Mouse (Mus musculus): ENCODE results near the gene Ica1. TPM values are rescaled to one million over a fixed set of nuclear protein-coding genes. Genes with fewer than 3 reads are reported as not detected.

Ica1 gene
- polyA plus RNA-seq, 1 experiment from 2014 or later, result 31.8 TPM

DNA sequence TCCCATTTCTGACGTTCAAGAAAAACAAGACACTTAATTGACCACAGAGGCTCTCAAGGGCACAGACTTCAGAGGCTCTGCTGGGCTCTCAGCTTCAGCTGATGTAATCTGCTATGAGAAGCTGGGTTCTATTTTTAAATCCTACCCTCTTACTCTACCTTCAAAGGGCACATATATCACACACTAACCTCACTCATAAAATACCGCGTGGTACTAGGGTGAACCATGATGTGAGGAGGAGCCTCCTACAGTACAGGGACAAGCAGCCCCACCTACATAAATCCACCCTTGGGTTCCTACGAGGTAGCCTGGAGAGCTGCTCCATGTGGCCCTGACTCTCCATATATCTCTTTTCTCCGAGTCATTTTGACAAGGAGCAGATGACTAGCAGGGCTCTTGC is 45.8 kb downstream of the Ica1 start:
- peaks cover 3% of the 10 kb centered on the region; the same call in 1 of the 2 replicates for H3K36me3 ChIP-seq (ENCODE audit: insufficient read depth, low read length)
- peak; percentile 55 for ATAC-seq (ENCODE audit: low FRiP score, low TSS enrichment)
- no peaks in the 10 kb centered on the region for H3K9me3 ChIP-seq (ENCODE audit: low read length)
- H3K27me3 ChIP-seq (ENCODE audit: insufficient read depth, low read length), result no peaks in the 10 kb centered on the region
- no peak overlapping the region for H3K4me2 ChIP-seq (replicated peaks; ENCODE audit: low read depth, low read length)
- H3K4me3 ChIP-seq (ENCODE audit: low read length), result no peak overlapping the region
- H3K4me1 ChIP-seq (ENCODE audit: insufficient read depth, low read length), result peaks cover 15% of the 10 kb centered on the region
- no peak overlapping the region for H3K9ac ChIP-seq (replicated peaks; ENCODE audit: low read length)
- 0 out of 2 replicates have a peak overlapping the region, but pooled peaks have one; percentile 29 for H3K27ac ChIP-seq (ENCODE audit: low read length)
- 18% methylated on average over 5 of the region's 5 CpGs for WGBS

DNA sequence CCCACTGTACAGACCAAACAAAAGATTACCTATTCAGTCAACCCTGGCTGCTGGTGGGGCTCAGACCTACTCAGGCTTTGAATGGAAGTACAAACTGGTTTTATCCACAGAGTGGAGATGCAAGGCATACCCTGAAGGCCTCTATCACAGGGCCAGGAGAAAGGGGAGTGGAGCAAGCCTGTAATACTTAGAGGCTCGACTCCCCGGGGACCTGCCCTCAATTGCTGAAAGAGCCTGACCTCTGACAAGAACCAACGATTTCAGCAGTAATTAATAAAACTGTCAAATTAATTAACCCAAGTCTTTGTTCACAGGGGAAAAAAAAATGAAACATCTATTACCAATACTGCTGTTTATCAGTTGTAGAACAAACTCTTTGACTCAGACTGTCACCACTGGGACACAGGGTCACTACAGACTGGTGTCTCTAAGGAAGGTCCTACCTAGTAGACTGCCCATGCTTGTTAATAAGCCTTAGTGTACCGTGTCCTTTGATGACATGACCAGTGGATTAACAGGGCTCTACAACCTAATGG is 46.6 kb downstream of the Ica1 start:
- no peak for ATAC-seq (ENCODE audit: low FRiP score, low TSS enrichment)
- peaks cover 15% of the 10 kb centered on the region for H3K4me1 ChIP-seq (ENCODE audit: insufficient read depth, low read length)
- no peaks in the 10 kb centered on the region for H3K9me3 ChIP-seq (ENCODE audit: low read length)
- H3K27ac ChIP-seq (ENCODE audit: low read length), result no peak overlapping the region
- 15% methylated on average over 4 of the region's 4 CpGs for WGBS
- H3K9ac ChIP-seq (replicated peaks; ENCODE audit: low read length), result no peak overlapping the region
- peaks cover 3% of the 10 kb centered on the region; the same call in 1 of the 2 replicates for H3K36me3 ChIP-seq (ENCODE audit: insufficient read depth, low read length)
- H3K4me2 ChIP-seq (replicated peaks; ENCODE audit: low read depth, low read length), result no peak overlapping the region
- no peak overlapping the region for H3K4me3 ChIP-seq (ENCODE audit: low read length)
- H3K27me3 ChIP-seq (ENCODE audit: insufficient read depth, low read length), result no peaks in the 10 kb centered on the region

DNA sequence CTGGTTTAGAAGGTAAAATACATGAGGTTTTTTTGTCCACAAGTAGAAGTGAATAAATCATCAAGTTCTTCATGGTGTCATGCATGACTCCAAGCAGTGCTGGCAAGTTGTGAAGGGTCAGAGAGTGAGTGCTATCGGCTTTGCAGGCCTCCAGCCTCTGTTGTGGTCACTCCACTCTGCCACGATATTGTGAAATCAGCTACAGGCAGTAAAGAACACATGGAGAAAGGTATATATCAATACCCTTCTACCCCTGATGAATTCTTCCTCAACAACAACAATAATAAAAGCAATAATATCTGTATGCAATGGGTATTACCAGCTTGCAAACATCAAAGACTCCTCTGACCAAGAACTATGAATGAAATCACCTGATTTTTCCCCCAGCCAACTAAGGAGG is 47.9 kb downstream of the Ica1 start:
- Histone ChIP-seq H3K4me1 (ENCODE audit: insufficient read depth, low read length) (peaks cover 11% of the 10 kb centered on the region), H3K36me3 (ENCODE audit: insufficient read depth, low read length) (peaks cover 3% of the 10 kb centered on the region; the same call in 1 of the 2 replicates), H3K4me2 (replicated peaks; ENCODE audit: low read depth, low read length) (no peak overlapping the region), H3K9me3 (ENCODE audit: low read length) (no peaks in the 10 kb centered on the region), H3K27ac (ENCODE audit: low read length) (no peak overlapping the region), H3K4me3 (ENCODE audit: low read length) (no peak overlapping the region), H3K9ac (replicated peaks; ENCODE audit: low read length) (no peak overlapping the region), H3K27me3 (ENCODE audit: insufficient read depth, low read length) (no peaks in the 10 kb centered on the region)
- ATAC-seq (ENCODE audit: low FRiP score, low TSS enrichment), result no peak
- WGBS, result 82% methylated on average over 2 of the region's 2 CpGs

DNA sequence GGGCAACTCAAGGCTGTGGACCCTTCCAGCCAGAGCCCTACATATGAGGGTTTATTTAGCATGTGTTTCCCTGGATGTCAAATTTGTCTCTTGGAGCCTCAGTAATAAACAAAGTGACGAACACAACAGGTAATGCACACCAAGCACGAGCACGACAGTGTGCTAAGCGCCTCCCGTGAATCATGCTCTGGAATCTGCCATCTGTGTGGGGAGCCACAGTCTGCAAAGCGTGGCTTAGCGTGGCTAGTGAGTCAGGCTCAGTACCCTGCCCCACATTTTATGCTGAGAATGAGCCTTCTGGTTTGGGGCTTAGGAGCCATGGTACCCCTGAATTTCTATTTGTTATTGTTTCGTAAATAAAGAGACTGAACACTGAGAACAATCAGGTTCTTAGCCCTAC is 50.5 kb downstream of the Ica1 start:
- ATAC-seq (ENCODE audit: low FRiP score, low TSS enrichment), result no peak
- Histone ChIP-seq H3K36me3 (ENCODE audit: insufficient read depth, low read length) (peaks cover 3% of the 10 kb centered on the region; the same call in 1 of the 2 replicates), H3K4me1 (ENCODE audit: insufficient read depth, low read length) (peaks cover 11% of the 10 kb centered on the region), H3K4me3 (ENCODE audit: low read length) (no peak overlapping the region), H3K27me3 (ENCODE audit: insufficient read depth, low read length) (no peaks in the 10 kb centered on the region), H3K27ac (ENCODE audit: low read length) (no peak overlapping the region), H3K9me3 (ENCODE audit: low read length) (no peaks in the 10 kb centered on the region), H3K9ac (replicated peaks; ENCODE audit: low read length) (no peak overlapping the region), H3K4me2 (replicated peaks; ENCODE audit: low read depth, low read length) (no peak overlapping the region)
- 84% methylated on average over 8 of the region's 8 CpGs for WGBS

DNA sequence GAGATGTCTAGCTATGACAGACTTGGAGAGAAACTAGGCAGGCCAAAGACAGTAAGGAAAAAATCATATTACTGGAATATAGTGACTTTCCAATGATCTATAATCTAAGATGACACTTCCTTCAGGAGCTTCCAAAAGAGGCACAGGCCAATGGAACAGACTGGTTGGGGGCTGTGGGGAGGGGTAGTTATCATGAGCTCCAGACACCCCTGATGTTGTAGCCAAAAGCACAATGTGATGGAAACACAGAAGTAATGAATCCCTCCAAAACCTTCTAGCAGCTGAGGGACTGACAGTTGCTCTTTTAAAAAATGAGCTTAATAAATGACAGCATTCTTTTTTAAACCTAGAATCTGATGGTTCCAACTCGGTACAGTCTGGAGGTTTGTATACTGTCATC is 52.7 kb downstream of the Ica1 start:
- no peaks in the 10 kb centered on the region for H3K9me3 ChIP-seq (ENCODE audit: low read length)
- H3K27ac ChIP-seq (ENCODE audit: low read length), result no peak overlapping the region
- no peak for ATAC-seq (ENCODE audit: low FRiP score, low TSS enrichment)
- H3K36me3 ChIP-seq (ENCODE audit: insufficient read depth, low read length), result peaks cover 3% of the 10 kb centered on the region; the same call in 1 of the 2 replicates
- H3K4me3 ChIP-seq (ENCODE audit: low read length), result no peak overlapping the region
- H3K9ac ChIP-seq (replicated peaks; ENCODE audit: low read length), result no peak overlapping the region
- no peak overlapping the region for H3K4me2 ChIP-seq (replicated peaks; ENCODE audit: low read depth, low read length)
- no peaks in the 10 kb centered on the region for H3K4me1 ChIP-seq (ENCODE audit: insufficient read depth, low read length)
- H3K27me3 ChIP-seq (ENCODE audit: insufficient read depth, low read length), result no peaks in the 10 kb centered on the region
- 46% methylated on average over 1 of the region's 1 CpGs for WGBS

DNA sequence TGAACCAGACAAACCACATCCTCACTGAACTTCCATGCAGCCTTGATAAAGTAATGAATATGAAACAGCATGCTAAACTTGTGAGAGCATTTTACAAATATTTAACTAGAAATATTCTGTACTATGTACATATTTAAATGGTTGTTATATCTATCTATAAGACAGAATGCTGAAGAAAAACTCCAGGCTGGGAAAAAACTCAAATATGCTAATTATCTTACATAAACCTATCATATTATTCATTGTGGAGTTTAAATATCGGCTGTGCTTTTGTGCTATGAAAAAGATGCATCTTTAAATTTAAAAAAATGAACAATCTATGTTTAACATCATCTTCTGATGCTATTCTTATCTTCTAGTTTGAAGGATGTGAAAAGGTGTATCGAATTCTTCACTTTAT is 58.6 kb downstream of the Ica1 start:
- H3K36me3 ChIP-seq (ENCODE audit: insufficient read depth, low read length), result no peaks in the 10 kb centered on the region
- 76% methylated on average over 2 of the region's 2 CpGs for WGBS

DNA sequence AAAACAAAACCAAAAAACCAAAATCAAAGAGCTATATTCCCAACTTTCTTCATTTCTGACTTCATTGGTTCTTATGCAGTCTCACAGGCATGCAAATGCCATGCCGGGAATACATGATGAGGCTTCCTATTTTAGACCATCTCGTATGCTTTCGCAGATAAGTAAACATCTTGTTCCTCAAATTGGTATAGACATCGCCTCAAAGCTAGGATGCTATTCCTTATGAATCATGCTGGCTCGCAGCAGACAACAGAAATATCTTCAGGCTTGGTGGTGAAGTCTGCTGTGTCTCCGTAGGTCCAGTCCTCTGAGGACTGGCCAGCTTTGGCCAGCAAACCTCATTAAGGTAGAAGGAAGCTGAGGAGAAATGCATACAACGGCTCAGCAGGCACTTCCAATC is 60.3 kb downstream of the Ica1 start:
- Histone ChIP-seq H3K36me3 (ENCODE audit: insufficient read depth, low read length) (no peaks in the 10 kb centered on the region), H3K4me2 (replicated peaks; ENCODE audit: low read depth, low read length) (no peak overlapping the region), H3K4me3 (ENCODE audit: low read length) (no peak overlapping the region), H3K4me1 (ENCODE audit: insufficient read depth, low read length) (no peaks in the 10 kb centered on the region), H3K27ac (ENCODE audit: low read length) (no peak overlapping the region), H3K9me3 (ENCODE audit: low read length) (no peaks in the 10 kb centered on the region), H3K27me3 (ENCODE audit: insufficient read depth, low read length) (no peaks in the 10 kb centered on the region), H3K9ac (replicated peaks; ENCODE audit: low read length) (no peak overlapping the region)
- WGBS, result 90% methylated on average over 7 of the region's 7 CpGs
- no peak for ATAC-seq (ENCODE audit: low FRiP score, low TSS enrichment)

More for the DNA sequence above, 58.6 kb downstream of the Ica1 start:
- no peaks in the 10 kb centered on the region for H3K27me3 ChIP-seq (ENCODE audit: insufficient read depth, low read length)
- no peak overlapping the region for H3K4me2 ChIP-seq (replicated peaks; ENCODE audit: low read depth, low read length)
- no peak overlapping the region for H3K4me3 ChIP-seq (ENCODE audit: low read length)
- no peak overlapping the region for H3K27ac ChIP-seq (ENCODE audit: low read length)
- no peak overlapping the region for H3K9ac ChIP-seq (replicated peaks; ENCODE audit: low read length)
- no peaks in the 10 kb centered on the region for H3K4me1 ChIP-seq (ENCODE audit: insufficient read depth, low read length)
- ATAC-seq (ENCODE audit: low FRiP score, low TSS enrichment), result no peak
- no peaks in the 10 kb centered on the region for H3K9me3 ChIP-seq (ENCODE audit: low read length)

DNA sequence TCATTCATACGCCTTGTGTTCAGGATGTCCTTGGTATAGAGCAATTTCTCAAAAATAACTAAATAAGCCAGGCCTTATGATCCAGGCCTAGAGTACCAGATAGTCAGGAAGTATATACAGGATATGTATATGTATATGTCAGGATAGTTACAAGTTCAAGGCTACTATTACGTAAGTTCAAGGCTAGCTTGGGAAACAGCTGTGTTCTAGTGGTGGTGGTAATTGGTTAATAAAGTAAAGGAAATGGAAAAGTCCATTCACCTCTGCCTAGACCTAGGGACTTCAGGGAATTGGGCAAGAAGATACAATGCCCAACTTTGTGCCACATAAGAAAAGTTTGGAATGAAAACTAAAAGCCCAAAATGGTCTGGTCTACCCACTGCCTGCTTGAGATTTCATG is 61.7 kb downstream of the Ica1 start:
- no peak overlapping the region for H3K4me3 ChIP-seq (ENCODE audit: low read length)
- H3K4me1 ChIP-seq (ENCODE audit: insufficient read depth, low read length), result no peaks in the 10 kb centered on the region
- 87% methylated on average over 2 of the region's 2 CpGs for WGBS
- H3K36me3 ChIP-seq (ENCODE audit: insufficient read depth, low read length), result no peaks in the 10 kb centered on the region
- ATAC-seq (ENCODE audit: low FRiP score, low TSS enrichment), result no peak
- no peaks in the 10 kb centered on the region for H3K27me3 ChIP-seq (ENCODE audit: insufficient read depth, low read length)
- no peak overlapping the region for H3K9ac ChIP-seq (replicated peaks; ENCODE audit: low read length)
- H3K9me3 ChIP-seq (ENCODE audit: low read length), result no peaks in the 10 kb centered on the region
- no peak overlapping the region for H3K4me2 ChIP-seq (replicated peaks; ENCODE audit: low read depth, low read length)
- no peak overlapping the region for H3K27ac ChIP-seq (ENCODE audit: low read length)

DNA sequence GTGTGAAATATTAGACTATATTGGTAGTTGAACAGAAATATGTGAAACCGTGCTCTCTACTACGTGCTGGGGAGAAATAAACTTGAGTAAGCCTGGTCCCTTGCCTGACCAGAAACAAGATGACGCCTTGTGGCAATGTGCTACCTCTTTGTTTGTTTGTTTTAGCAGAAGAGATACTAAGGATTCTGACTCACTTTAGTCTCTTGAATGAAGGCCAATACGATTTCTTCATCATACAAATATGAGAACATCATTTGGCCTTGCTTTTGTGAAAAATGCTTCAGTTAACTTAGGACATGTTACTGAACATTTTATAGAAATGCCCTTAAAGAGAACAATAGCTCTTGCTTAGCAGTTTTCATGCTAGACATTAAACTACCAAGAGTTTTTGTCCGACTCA is 67.0 kb downstream of the Ica1 start:
- no peak for ATAC-seq (ENCODE audit: low FRiP score, low TSS enrichment)
- H3K4me2 ChIP-seq (replicated peaks; ENCODE audit: low read depth, low read length), result no peak overlapping the region
- no peak overlapping the region for H3K4me3 ChIP-seq (ENCODE audit: low read length)
- H3K4me1 ChIP-seq (ENCODE audit: insufficient read depth, low read length), result no peaks in the 10 kb centered on the region
- H3K9me3 ChIP-seq (ENCODE audit: low read length), result no peaks in the 10 kb centered on the region
- 82% methylated on average over 5 of the region's 5 CpGs for WGBS
- no peaks in the 10 kb centered on the region for H3K27me3 ChIP-seq (ENCODE audit: insufficient read depth, low read length)
- H3K9ac ChIP-seq (replicated peaks; ENCODE audit: low read length), result no peak overlapping the region
- no peak overlapping the region for H3K27ac ChIP-seq (ENCODE audit: low read length)
- H3K36me3 ChIP-seq (ENCODE audit: insufficient read depth, low read length), result no peaks in the 10 kb centered on the region

DNA sequence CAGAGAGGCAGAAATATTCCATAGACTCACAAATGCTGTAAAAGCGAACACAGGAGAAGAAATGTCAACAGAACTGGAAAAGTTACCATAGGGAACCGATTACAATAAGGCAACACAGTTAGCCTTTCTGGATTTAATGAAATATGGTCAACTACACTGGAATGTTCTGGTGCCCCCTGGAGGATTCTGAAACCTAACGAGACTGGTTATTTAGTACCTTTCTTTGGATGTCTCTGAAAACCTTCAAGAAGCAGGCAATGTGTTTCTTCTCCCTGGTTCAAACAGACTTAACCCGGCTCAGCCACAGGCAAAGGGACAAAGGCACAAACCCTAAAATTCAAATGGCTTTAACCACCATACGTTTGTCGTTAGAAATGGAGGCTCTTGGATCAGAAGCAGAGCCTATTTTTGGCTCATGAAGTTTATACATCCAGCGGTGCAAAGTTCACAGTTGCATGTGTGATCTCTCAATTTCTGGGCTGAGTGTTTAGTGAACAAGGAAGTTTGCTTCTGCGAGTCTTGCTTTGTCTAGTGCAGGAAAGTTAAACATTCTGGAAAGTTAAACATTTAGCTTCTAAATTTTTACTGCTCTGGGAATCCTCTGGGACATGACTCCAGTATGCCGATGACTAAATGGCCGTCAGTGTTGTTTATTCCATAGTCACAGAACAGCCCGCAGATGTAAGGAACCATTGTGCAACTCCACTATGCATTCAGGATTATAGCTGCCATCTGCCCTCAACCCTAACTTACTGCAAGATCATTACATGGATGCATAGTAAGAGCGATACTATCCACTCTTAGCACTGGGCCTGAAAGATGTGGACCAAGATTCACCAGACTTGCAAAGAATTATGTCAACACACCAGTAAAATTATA is 83.4 kb downstream of the Ica1 start:
- H3K4me1 ChIP-seq (ENCODE audit: insufficient read depth, low read length), result peaks cover 10% of the 10 kb centered on the region
- H3K27me3 ChIP-seq (ENCODE audit: insufficient read depth, low read length), result no peaks in the 10 kb centered on the region
- no peaks in the 10 kb centered on the region for H3K9me3 ChIP-seq (ENCODE audit: low read length)
- 49% methylated on average over 12 of the region's 12 CpGs for WGBS
- no peaks in the 10 kb centered on the region for H3K36me3 ChIP-seq (ENCODE audit: insufficient read depth, low read length)
- no peak overlapping the region for H3K9ac ChIP-seq (replicated peaks; ENCODE audit: low read length)
- H3K4me2 ChIP-seq (replicated peaks; ENCODE audit: low read depth, low read length), result no peak overlapping the region
- H3K27ac ChIP-seq (ENCODE audit: low read length), result peak overlapping the region; percentile 51; the same call in 1 of the 2 replicates
- H3K4me3 ChIP-seq (ENCODE audit: low read length), result no peak overlapping the region
- peak; percentile 82; the same call in 1 of the 2 replicates for ATAC-seq (ENCODE audit: low FRiP score, low TSS enrichment)
